Mouse (Mus musculus) limb, embryonic 10.5 days (tissue): ENCODE data around the gene Gm37240. TPM values are rescaled to one million over a fixed set of nuclear protein-coding genes. Genes with fewer than 3 reads are reported as not detected.
A peak's percentile ranks its signal among the peaks of the same experiment; 100 is the strongest.

Experiments used
- DNase-seq: peaks from one replicate; pipeline ENCODE4 v3.0.0-alpha.2; 2017; ENCODE audit warnings: low spot score
- H3K27ac ChIP-seq: fragments of 300-500 bp; sonication (generic); 2 replicates; pipeline ENCODE4 v1.5.1; 2016; ENCODE audit warnings: mild to moderate bottlenecking
- H3K27me3 ChIP-seq: fragments of 300-500 bp; sonication (generic); 2 replicates; pipeline ENCODE4 v1.6.1; 2016; ENCODE audit warnings: low read depth, mild to moderate bottlenecking; ENCODE audit not compliant: poor library complexity, severe bottlenecking
- H3K36me3 ChIP-seq: fragments of 300-500 bp; sonication (generic); 2 replicates; pipeline ENCODE4 v1.6.1; 2016; ENCODE audit warnings: mild to moderate bottlenecking, moderate library complexity
- H3K4me1 ChIP-seq: fragments of 300-500 bp; sonication (generic); 2 replicates; pipeline ENCODE4 v1.6.1; 2016
- H3K4me3 ChIP-seq: fragments of 300-500 bp; sonication (generic); 2 replicates; pipeline ENCODE4 v1.5.1; 2016; ENCODE audit warnings: mild to moderate bottlenecking, moderate library complexity
- H3K9me3 ChIP-seq: fragments of 300-500 bp; sonication (generic); replicated peaks from 2 replicates; pipeline ENCODE4 v1.6.1; 2016; ENCODE audit warnings: mild to moderate bottlenecking
- WGBS: fragments of 180-500 bp; shearing (Covaris S2); methylation state at CpG from one replicate; pipeline ENCODE4 v1.1.7; 2016; 5-methylcytosine and 5-hydroxymethylcytosine counted together
- polyA plus RNA-seq: library from polyadenylated mRNA; unstranded; fragments of >200 nt; fragmentation: Nextera tagmentation; extraction: Ambion mirVana; gene quantifications from 2 replicates; pipeline ENCODE4 v1.2.1, GENCODE M21; 2016

The Gm37240 gene
- polyA plus RNA-seq, 1 experiment from 2014 or later = 3.1 TPM

DNA sequence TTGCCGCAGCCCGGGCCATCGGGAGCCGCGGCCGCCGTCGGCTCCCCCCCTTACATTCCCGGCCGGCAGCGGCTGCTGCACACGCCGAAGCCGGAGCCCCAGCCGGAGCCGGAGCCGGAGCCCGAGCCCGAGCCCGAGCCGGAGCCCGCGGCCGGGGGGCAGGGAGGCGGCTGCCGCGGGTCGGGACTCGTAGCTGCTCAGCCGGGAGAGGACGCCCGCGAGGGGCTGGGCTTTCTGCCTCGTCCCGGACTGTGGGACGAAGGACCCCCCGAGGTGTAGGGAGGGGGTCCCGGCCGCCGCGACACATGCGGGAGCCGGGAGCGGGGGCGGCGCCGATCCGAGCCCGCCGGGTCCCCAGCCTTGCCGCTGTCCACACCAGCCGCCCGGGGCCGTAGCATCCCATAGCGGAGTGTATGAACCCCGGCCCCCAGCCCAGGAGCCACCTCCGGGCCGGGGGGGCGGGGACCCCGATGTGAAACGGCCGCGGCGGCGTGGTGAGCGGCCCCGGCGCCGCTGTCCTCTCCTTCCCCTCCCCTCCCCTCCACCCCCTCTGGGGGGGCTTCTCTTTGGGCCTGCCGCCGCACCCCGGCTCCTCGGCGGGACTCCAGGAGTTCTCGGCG lies 1072.4 kb downstream of the Gm37240 start, which contains the start of gene Fbxw7:
Gene Fbxw7 (plus strand): TSS at position 507 of the 620 bp plus-strand sequence.
- Histone ChIP-seq H3K27me3 (no peaks in the 10 kb centered on the region), H3K36me3 (peaks cover 7% of the 10 kb centered on the region; the same call in 1 of the 2 replicates), H3K4me1 (peaks cover 25% of the 10 kb centered on the region), H3K27ac (peak within 1 kb of the TSS; percentile 91), H3K4me3 (peak within 1 kb of the TSS; percentile 98), H3K9me3 (no peaks in the 10 kb centered on the region)
- DNase-seq = peak; percentile 65
- under 1% methylated on average over 72 of the region's 76 CpGs for WGBS

- H3K4me1 ChIP-seq = peaks cover 25% of the 10 kb centered on the region
- H3K27ac ChIP-seq = peak overlapping the region; percentile 91
- no peaks in the 10 kb centered on the region for H3K27me3 ChIP-seq
- H3K36me3 ChIP-seq = peaks cover 3% of the 10 kb centered on the region; the same call in 1 of the 2 replicates
- H3K9me3 ChIP-seq = no peaks in the 10 kb centered on the region
- under 1% methylated on average over 59 of the region's 60 CpGs for WGBS
- peak; percentile 100 for DNase-seq
- H3K4me3 ChIP-seq = peak overlapping the region; percentile 98
These were observed 1073.1 kb downstream of the Gm37240 start for GRCm38 (mm10) chr3:84814157-84814761.

- Histone ChIP-seq H3K27me3 (no peaks in the 10 kb centered on the region), H3K4me1 (peaks cover 25% of the 10 kb centered on the region), H3K27ac (peak overlapping the region; percentile 91), H3K4me3 (peak overlapping the region; percentile 98), H3K9me3 (no peaks in the 10 kb centered on the region), H3K36me3 (0 out of 2 replicates have a peak, but pooled peaks cover 1% of the 10 kb centered on the region)
- no peak for DNase-seq
- 2% methylated on average over 29 of the region's 29 CpGs for WGBS
These were observed 1073.7 kb downstream of the Gm37240 start for GRCm38 (mm10) chr3:84813436-84814156.

DNA sequence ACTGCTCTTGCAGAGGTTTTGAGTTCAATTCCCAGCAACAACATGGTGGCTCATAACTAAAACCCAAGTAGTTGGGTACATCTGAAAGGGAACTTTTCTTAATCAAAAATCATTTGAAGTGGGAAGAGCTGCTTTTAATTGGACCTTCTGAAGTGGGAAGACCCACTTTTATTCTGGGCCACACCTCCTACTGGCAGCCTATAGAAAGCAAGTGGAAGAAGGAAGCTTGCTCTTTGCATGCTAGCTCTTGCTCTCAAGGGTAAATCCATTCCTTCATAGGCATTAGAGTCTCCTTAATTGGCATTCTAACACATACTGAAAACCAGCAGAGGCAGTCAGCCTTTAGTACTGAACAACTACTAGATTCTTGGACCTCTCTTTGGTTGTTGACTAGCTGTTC lies 1076.5 kb downstream of the Gm37240 start:
- DNase-seq = no peak
- H3K27ac ChIP-seq = no peak overlapping the region
- no peaks in the 10 kb centered on the region for H3K27me3 ChIP-seq
- H3K4me3 ChIP-seq = no peak overlapping the region
- peaks cover 16% of the 10 kb centered on the region for H3K4me1 ChIP-seq
- no peaks in the 10 kb centered on the region for H3K9me3 ChIP-seq
- H3K36me3 ChIP-seq = no peaks in the 10 kb centered on the region

- Histone ChIP-seq H3K9me3 (no peaks in the 10 kb centered on the region), H3K27me3 (no peaks in the 10 kb centered on the region), H3K4me1 (peaks cover 11% of the 10 kb centered on the region), H3K27ac (no peak overlapping the region), H3K36me3 (no peaks in the 10 kb centered on the region), H3K4me3 (no peak overlapping the region)
- DNase-seq = no peak
These were observed 1078.4 kb downstream of the Gm37240 start for GRCm38 (mm10) chr3:84808906-84809305.

DNA sequence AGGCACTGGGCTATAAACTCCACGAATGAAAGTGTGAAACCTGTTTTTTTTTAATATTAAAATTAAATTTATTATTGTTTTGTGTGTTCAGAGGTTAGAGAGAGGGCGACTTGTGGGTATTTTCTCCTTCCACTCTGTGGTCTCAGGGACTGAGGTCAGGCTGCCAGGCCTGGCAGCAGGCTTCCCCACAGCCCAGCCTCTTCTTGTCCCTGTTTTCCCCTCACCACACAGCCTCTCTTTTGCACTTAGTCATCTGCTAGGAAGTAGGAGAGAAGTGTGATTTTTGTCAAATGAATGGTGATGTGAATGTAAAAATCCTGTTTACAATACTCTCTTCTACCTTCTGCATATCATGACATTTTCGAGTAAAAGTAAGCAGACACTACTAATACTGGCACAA lies 1079.5 kb downstream of the Gm37240 start:
- Histone ChIP-seq H3K36me3 (no peaks in the 10 kb centered on the region), H3K4me1 (peaks cover 5% of the 10 kb centered on the region), H3K27me3 (no peaks in the 10 kb centered on the region), H3K4me3 (no peak overlapping the region), H3K9me3 (no peaks in the 10 kb centered on the region), H3K27ac (no peak overlapping the region)
- WGBS = 72% methylated on average over 3 of the region's 3 CpGs
- DNase-seq = no peak

DNA sequence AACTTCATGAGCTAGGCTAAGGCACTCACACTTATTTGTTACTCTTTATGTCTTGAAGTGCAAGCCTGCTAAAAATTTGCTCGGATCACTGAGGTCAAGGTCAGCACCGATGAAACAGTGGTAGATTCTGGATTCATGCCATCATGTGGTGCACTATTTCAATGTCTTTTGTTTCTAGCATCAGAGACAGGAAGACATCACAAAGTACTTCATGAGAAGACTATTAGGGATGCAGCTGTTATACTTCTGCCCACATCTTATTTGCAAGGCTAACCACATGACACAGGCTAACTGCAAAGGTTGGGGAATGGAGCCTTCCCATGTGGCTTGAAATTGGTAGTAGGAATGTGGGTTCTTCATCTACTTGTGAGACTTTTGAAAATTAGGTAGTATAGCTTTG lies 1081.1 kb downstream of the Gm37240 start:
- Histone ChIP-seq H3K4me3 (no peak overlapping the region), H3K9me3 (no peaks in the 10 kb centered on the region), H3K27ac (no peak overlapping the region), H3K36me3 (no peaks in the 10 kb centered on the region), H3K27me3 (no peaks in the 10 kb centered on the region), H3K4me1 (no peaks in the 10 kb centered on the region)
- WGBS = 93% methylated on average over 2 of the region's 2 CpGs
- no peak for DNase-seq

- DNase-seq = no peak
- Histone ChIP-seq H3K27ac (no peak overlapping the region), H3K27me3 (no peaks in the 10 kb centered on the region), H3K4me3 (no peak overlapping the region), H3K4me1 (no peaks in the 10 kb centered on the region), H3K9me3 (no peaks in the 10 kb centered on the region), H3K36me3 (no peaks in the 10 kb centered on the region)
- 69% methylated on average over 9 of the region's 9 CpGs for WGBS
These were observed 1083.3 kb downstream of the Gm37240 start for GRCm38 (mm10) chr3:84804036-84804435.

GRCm38 (mm10) chr3:84787914-84788313 lies 1099.4 kb downstream of the Gm37240 start:
- no peaks in the 10 kb centered on the region; the same call in 1 of the 2 replicates for H3K9me3 ChIP-seq
- no peaks in the 10 kb centered on the region for H3K27me3 ChIP-seq
- no peak overlapping the region for H3K4me3 ChIP-seq
- H3K4me1 ChIP-seq = no peaks in the 10 kb centered on the region
- no peak for DNase-seq
- no peak overlapping the region for H3K27ac ChIP-seq
- no peaks in the 10 kb centered on the region for H3K36me3 ChIP-seq
- 96% methylated on average over 4 of the region's 4 CpGs for WGBS

DNA sequence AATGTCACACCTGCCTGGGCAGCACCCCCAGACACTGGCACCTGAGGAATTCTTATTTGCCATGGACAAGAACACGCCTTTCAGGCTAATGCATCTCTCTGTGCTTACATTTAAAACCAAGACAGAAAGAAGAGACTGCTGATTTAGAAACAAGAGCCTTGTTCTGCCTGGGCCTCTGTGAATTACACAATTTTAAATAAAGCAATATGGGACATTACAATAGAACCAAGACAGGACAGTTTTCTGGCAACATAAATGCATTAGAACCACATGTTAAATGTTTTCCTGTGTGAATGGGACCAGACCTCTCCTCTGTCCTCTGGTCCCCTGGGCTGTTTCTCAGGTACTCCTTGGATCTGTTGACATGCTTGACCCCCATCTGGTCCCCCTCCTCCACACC lies 1111.2 kb downstream of the Gm37240 start:
- DNase-seq = no peak
- Histone ChIP-seq H3K27ac (peak overlapping the region; percentile 75), H3K36me3 (no peaks in the 10 kb centered on the region), H3K4me3 (no peak overlapping the region), H3K4me1 (peaks cover 32% of the 10 kb centered on the region), H3K27me3 (no peaks in the 10 kb centered on the region), H3K9me3 (no peaks in the 10 kb centered on the region)
- 82% methylated on average over 1 of the region's 1 CpGs for WGBS

DNA sequence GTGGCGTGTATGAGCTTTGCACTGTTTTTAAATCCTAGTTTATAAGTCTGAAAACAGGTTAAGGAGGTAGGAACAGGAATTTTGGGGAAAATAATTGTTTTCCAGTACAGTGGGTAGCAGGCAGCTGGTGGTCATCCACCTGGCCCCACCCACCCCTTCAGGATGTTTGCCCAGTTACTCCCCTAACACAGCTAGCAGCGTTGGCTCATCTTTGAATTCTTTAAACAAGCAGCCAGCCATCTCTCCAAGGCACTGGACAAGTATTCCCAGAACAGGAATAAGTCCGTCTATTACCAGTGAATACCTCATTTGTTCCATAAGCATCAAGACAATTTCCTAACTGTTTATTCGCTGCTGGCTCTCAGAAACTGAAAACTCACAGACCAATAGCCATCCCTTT lies 1111.7 kb downstream of the Gm37240 start:
- Histone ChIP-seq H3K4me1 (peaks cover 32% of the 10 kb centered on the region), H3K9me3 (no peaks in the 10 kb centered on the region), H3K27ac (peak overlapping the region; percentile 75), H3K27me3 (no peaks in the 10 kb centered on the region), H3K36me3 (no peaks in the 10 kb centered on the region), H3K4me3 (no peak overlapping the region)
- 78% methylated on average over 4 of the region's 4 CpGs for WGBS
- DNase-seq = no peak

DNA sequence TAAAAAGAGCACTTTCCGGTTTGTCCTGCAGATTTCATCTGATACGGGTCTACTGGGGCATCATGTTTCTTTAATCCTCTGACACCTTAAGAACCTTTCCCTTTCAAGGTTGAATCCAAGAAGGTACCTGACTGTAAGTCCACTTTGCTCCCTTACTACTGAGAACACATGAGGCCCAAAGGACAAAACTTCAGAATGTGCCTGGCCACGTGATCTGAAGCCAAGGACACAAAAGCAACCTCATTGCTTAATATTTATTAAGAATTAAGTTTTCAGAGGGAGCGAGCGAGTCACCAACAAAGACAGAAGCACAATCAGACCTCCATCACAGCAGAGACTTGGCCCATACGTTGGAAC lies 1112.3 kb downstream of the Gm37240 start:
- Histone ChIP-seq H3K9me3 (no peaks in the 10 kb centered on the region), H3K4me1 (peaks cover 32% of the 10 kb centered on the region), H3K4me3 (no peak overlapping the region), H3K36me3 (no peaks in the 10 kb centered on the region), H3K27ac (peak overlapping the region; percentile 75), H3K27me3 (no peaks in the 10 kb centered on the region)
- DNase-seq = no peak
- 83% methylated on average over 6 of the region's 6 CpGs for WGBS
